Mouse (Mus musculus) kidney, embryonic 16.5 days (tissue): ENCODE measurements around the gene Pqlc2. TPM values are rescaled to one million over a fixed set of nuclear protein-coding genes. Genes with fewer than 3 reads are reported as not detected.

ENCODE experiments used
- ATAC-seq: fragments of 200-750 bp; cut with Nextera tagmentation; 2 replicates; pipeline ENCODE4 v1.8.0; 2017; ENCODE audit warnings: moderate TSS enrichment; ENCODE audit not compliant: low FRiP score, low TSS enrichment
- H3K27ac ChIP-seq: fragments of 300-500 bp; sonication (generic); 2 replicates; pipeline ENCODE4 v1.5.1; 2014; ENCODE audit warnings: low read length
- H3K27me3 ChIP-seq: fragments of 300-500 bp; sonication (generic); 2 replicates; pipeline ENCODE4 v1.6.1; 2014; ENCODE audit warnings: low read length, control low read depth, mixed read lengths; ENCODE audit not compliant: insufficient read depth
- H3K36me3 ChIP-seq: fragments of 300-500 bp; sonication (generic); 2 replicates; pipeline ENCODE4 v1.6.1; 2014; ENCODE audit warnings: low read length, control low read depth, mixed read lengths; ENCODE audit not compliant: insufficient read depth
- H3K4me1 ChIP-seq: fragments of 300-500 bp; sonication (generic); 2 replicates; pipeline ENCODE4 v1.6.1; 2014; ENCODE audit warnings: low read length, control low read depth, mixed read lengths; ENCODE audit not compliant: insufficient read depth
- H3K4me2 ChIP-seq: fragments of 300-500 bp; sonication (generic); replicated peaks from 2 replicates; pipeline ENCODE4 v1.6.1; 2014; ENCODE audit warnings: low read depth, low read length
- H3K4me3 ChIP-seq: fragments of 300-500 bp; sonication (generic); 2 replicates; pipeline ENCODE4 v1.5.1; 2014; ENCODE audit warnings: mild to moderate bottlenecking, low read length
- H3K9ac ChIP-seq: fragments of 300-500 bp; sonication (generic); replicated peaks from 2 replicates; pipeline ENCODE4 v1.6.1; 2014; ENCODE audit warnings: low read length
- H3K9me3 ChIP-seq: fragments of 300-500 bp; sonication (generic); 2 replicates; pipeline ENCODE4 v1.6.1; 2016; ENCODE audit warnings: low read length, control low read depth
- WGBS: fragments of 180-500 bp; shearing (Covaris S2); extraction: QIAGEN DNeasy Blood & Tissue Kit; methylation state at CpG from one replicate; pipeline ENCODE4 v1.1.7; 2014; 5-methylcytosine and 5-hydroxymethylcytosine counted together
- polyA plus RNA-seq: library from polyadenylated mRNA; unstranded; fragments of >200 nt; fragmentation: Nextera tagmentation; extraction: Ambion mirVana; gene quantifications from 2 replicates; pipeline ENCODE4 v1.2.1, GENCODE M21; 2015

Gene Pqlc2
- polyA plus RNA-seq, 1 experiment from 2014 or later, result 17.6 TPM

DNA sequence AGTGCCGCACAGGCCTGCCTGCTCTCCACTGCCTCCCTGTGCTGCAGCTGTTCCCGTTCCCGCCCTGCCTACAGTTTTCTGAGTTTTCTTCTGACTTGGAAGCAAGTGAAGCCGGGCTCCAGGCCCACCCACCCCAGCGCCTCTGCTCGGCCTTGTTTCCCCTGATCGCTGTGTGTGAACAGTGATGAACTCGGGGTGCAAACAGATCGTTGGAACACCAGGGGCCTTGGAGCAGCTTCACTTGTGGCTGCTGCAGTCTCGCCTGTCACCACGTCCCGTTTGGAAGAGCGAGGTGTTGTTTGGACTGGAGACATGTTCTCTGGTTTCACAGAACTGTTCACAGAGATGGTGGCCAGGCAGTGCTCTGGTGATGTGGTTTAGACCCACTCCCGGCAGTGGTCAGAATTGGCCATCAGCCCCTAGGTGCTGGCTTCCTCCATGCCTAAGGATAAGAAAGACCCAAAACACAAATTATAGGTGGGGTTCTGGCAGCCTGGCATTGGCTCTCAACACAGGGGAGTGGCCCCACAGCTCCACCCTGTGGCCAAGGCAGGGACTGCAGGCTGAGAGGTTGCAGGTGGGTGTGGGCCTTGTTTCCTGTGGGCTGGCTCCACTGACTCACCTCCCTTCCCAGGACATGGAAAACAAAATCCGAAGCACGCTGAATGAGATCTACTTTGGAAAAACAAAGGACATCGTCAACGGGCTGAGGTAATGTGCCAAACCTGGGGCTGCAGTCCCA lies 23.2 kb downstream of the Pqlc2 start:
- no peak overlapping the region for H3K4me3 ChIP-seq
- H3K27me3 ChIP-seq, result no peaks in the 10 kb centered on the region
- H3K4me2 ChIP-seq, result no peak overlapping the region
- no peak overlapping the region for H3K9ac ChIP-seq
- no peaks in the 10 kb centered on the region for H3K9me3 ChIP-seq
- no peak overlapping the region for H3K27ac ChIP-seq
- peaks cover 51% of the 10 kb centered on the region for H3K36me3 ChIP-seq
- peaks cover 26% of the 10 kb centered on the region for H3K4me1 ChIP-seq
- ATAC-seq, result no peak
- 66% methylated on average over 18 of the region's 18 CpGs for WGBS

GRCm38 (mm10) chr4:139286234-139286633 lies 24.3 kb downstream of the Pqlc2 start:
- H3K4me1 ChIP-seq, result peaks cover 36% of the 10 kb centered on the region
- no peaks in the 10 kb centered on the region for H3K27me3 ChIP-seq
- H3K9me3 ChIP-seq, result no peaks in the 10 kb centered on the region
- peaks cover 54% of the 10 kb centered on the region for H3K36me3 ChIP-seq
- H3K27ac ChIP-seq, result no peak overlapping the region
- WGBS, result 75% methylated on average over 5 of the region's 5 CpGs
- no peak overlapping the region for H3K4me2 ChIP-seq
- no peak overlapping the region for H3K4me3 ChIP-seq
- no peak for ATAC-seq
- 0 out of 2 replicates have a peak overlapping the region, but pooled peaks have one; percentile 9 for H3K9ac ChIP-seq

DNA sequence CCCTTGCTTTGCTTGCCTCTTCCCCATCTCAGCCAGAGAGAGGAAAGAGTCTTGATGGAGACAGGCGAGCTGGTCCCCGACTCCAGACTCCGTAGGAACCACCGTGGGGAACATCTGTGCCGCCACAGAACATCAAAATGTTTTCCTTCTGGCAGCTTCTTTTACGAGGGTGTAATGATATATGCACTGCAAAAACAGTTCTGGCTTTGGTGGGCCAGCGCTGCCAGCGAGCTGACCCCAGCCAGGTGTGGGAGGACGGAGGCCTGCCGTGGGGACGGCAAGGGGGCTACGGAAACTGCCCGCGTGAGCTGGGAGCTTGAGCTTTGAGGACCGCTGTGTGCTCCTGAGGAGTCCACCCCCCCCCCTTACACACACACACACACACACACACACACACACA lies 25.6 kb downstream of the Pqlc2 start:
- Histone ChIP-seq H3K9me3 (no peaks in the 10 kb centered on the region), H3K27me3 (no peaks in the 10 kb centered on the region), H3K4me3 (no peak overlapping the region), H3K4me1 (peaks cover 34% of the 10 kb centered on the region), H3K27ac (peak overlapping the region; percentile 8), H3K4me2 (no peak overlapping the region), H3K9ac (no peak overlapping the region), H3K36me3 (peaks cover 54% of the 10 kb centered on the region)
- WGBS, result 40% methylated on average over 15 of the region's 15 CpGs
- no peak for ATAC-seq

DNA sequence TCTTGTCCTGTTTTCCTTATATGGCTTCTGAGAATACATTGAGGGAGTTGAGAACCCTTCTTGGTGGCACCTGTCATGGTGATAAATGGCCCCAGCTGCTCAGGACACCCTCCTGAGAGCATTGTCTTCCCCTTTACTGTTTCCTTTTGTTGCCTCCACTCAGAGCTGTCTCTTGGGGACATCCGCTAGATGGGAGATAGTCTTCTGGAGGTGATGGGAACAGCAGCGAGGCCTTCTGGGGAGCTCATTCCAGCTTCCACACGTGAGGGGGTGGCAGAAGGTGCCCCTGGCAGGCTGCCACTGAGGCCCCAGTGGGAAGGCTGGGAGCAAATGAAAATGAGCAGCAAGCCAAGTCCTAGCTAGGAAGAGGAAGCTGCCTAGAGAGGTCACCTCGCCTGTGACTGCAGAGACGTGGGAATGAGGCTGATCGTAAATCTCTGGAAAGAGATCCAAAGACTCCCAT lies 27.5 kb downstream of the Pqlc2 start:
- 16% methylated on average over 6 of the region's 6 CpGs for WGBS
- Histone ChIP-seq H3K9me3 (no peaks in the 10 kb centered on the region), H3K4me2 (no peak overlapping the region), H3K9ac (no peak overlapping the region), H3K4me1 (peaks cover 34% of the 10 kb centered on the region), H3K36me3 (peaks cover 37% of the 10 kb centered on the region), H3K4me3 (no peak overlapping the region), H3K27me3 (no peaks in the 10 kb centered on the region), H3K27ac (peak overlapping the region; percentile 92)
- ATAC-seq, result peak; percentile 64

DNA sequence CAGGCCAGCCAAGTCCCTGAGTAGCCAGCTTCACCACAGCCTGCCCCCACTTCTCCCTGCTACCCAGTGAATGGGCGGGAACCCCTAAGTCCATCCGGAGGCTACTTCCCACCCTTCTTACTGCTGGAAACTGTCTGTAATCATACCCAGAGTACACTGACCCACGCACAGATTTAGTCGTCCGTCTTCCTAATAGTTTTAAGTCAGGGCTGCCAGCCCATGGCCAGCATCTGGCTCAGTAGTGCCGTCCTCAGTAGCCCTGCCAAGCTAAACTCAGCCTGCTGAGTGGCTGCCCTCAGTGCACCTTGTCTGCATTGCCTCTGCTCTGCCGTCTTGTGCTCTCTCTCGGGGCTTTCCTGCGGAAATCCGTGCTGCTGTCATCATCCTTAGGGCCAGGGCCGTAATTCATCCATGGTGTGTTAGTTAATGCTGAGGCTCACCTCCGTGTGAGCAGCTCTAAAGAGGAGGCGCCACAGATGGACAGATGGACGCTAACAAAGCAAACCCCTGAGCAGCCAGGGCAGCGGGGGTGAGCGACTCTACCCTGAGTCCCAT lies 28.6 kb downstream of the Pqlc2 start:
- H3K9me3 ChIP-seq, result no peaks in the 10 kb centered on the region
- no peak overlapping the region for H3K4me2 ChIP-seq
- ATAC-seq, result peak; percentile 8; the same call in 1 of the 2 replicates
- H3K27ac ChIP-seq, result peak overlapping the region; percentile 92
- H3K4me1 ChIP-seq, result peaks cover 34% of the 10 kb centered on the region
- WGBS, result 29% methylated on average over 16 of the region's 16 CpGs
- H3K4me3 ChIP-seq, result no peak overlapping the region
- H3K36me3 ChIP-seq, result peaks cover 26% of the 10 kb centered on the region
- H3K27me3 ChIP-seq, result no peaks in the 10 kb centered on the region
- H3K9ac ChIP-seq, result no peak overlapping the region; the same call in 1 of the 2 replicates

GRCm38 (mm10) chr4:139280530-139280929 lies 30.0 kb downstream of the Pqlc2 start:
- Histone ChIP-seq H3K4me3 (no peak overlapping the region), H3K27me3 (no peaks in the 10 kb centered on the region), H3K4me2 (no peak overlapping the region), H3K36me3 (peaks cover 24% of the 10 kb centered on the region), H3K9ac (no peak overlapping the region), H3K9me3 (no peaks in the 10 kb centered on the region), H3K27ac (no peak overlapping the region), H3K4me1 (peaks cover 34% of the 10 kb centered on the region)
- no peak for ATAC-seq
- WGBS, result 87% methylated on average over 12 of the region's 12 CpGs

DNA sequence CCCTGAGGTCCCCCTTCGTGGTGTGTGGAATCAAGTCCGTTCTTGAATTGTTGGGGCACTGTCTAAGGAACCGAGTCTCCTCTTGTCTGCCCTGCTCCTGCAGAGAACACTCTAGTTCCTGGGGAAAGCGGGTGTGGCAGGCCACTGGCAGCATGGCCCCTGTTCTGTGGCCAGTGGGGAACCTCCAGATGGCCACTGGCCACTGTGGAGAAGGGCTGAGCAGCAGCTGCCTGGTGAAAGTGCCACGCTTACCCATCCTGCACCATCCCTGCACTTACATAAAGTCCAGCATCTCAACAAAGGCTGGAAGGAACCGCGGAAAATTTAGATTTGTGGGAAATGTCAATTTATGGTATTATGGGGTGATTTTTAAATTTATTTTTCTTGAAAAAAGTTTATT lies 34.1 kb downstream of the Pqlc2 start:
- H3K27ac ChIP-seq, result no peak overlapping the region
- no peak overlapping the region for H3K9ac ChIP-seq
- no peak overlapping the region for H3K4me2 ChIP-seq
- no peaks in the 10 kb centered on the region for H3K9me3 ChIP-seq
- no peak overlapping the region for H3K4me3 ChIP-seq
- peaks cover 16% of the 10 kb centered on the region for H3K36me3 ChIP-seq
- WGBS, result 92% methylated on average over 7 of the region's 7 CpGs
- H3K27me3 ChIP-seq, result no peaks in the 10 kb centered on the region
- ATAC-seq, result no peak
- H3K4me1 ChIP-seq, result peaks cover 1% of the 10 kb centered on the region

DNA sequence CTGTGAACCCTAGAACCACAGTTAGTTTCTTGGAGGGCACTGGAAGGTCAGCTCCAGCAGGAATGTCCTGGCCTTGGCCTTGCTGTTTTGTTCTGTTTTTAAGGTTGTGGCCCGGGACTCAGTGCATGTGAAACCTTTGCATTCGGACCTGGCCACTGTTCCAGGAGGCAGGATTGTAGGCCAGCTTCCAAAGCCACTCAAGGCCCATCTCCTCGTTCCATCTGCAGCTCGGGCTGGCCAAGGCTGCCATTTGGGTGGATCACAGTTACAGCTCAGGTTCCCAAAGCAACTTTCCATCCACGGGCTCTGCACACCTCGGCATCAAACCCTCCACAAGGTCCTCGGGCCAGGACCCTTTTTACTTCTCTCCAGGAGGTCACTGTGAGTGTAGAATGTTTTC lies 35.9 kb downstream of the Pqlc2 start:
- ATAC-seq, result no peak
- H3K4me2 ChIP-seq, result no peak overlapping the region

DNA sequence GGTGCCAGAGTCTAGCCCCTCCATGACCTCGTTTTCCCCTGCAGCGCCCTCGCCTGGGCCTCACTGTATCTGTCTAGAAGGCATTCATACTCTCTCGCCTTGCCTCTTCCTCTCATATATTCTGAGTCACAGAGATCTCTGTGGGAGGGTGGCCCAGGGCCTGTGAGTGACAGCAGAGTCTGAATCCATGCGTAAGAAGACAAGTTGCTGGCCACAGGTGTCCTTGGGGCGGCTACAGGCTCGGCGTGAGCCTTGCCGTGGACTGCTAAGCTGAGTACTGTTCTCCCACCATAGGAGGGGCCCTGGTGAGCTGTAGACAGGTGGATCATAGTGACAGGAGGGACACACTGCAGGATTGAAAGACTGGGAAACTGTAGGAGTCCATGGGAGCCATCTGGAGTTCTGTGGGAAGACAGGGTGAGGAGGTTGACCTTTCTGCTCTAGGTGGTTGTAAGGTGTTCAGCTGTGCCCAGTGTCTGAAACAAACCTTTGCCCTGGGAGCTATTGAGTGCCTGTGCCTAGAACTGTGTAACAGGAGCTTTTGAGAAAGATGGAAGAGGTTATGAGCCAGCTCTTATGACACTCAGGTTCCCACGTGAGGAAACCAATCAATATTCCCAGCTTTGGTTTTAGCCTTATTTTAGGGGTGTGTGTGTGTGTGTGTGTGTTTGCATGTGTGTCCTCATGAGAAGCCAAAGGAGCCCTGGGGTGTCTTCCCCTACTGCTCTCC lies 37.4 kb downstream of the Pqlc2 start:
- no peak overlapping the region for H3K9ac ChIP-seq
- no peak overlapping the region for H3K27ac ChIP-seq
- H3K36me3 ChIP-seq, result peaks cover 5% of the 10 kb centered on the region; the same call in 1 of the 2 replicates
- WGBS, result 70% methylated on average over 10 of the region's 10 CpGs
- ATAC-seq, result no peak
- H3K4me3 ChIP-seq, result no peak overlapping the region
- no peaks in the 10 kb centered on the region for H3K9me3 ChIP-seq
- H3K4me1 ChIP-seq, result no peaks in the 10 kb centered on the region
- no peaks in the 10 kb centered on the region for H3K27me3 ChIP-seq
- no peak overlapping the region for H3K4me2 ChIP-seq

More for the DNA sequence above, 35.9 kb downstream of the Pqlc2 start:
- no peaks in the 10 kb centered on the region for H3K27me3 ChIP-seq
- H3K36me3 ChIP-seq, result no peaks in the 10 kb centered on the region; the same call in 1 of the 2 replicates
- H3K4me1 ChIP-seq, result no peaks in the 10 kb centered on the region
- H3K4me3 ChIP-seq, result no peak overlapping the region
- 86% methylated on average over 7 of the region's 7 CpGs for WGBS
- no peaks in the 10 kb centered on the region for H3K9me3 ChIP-seq
- H3K27ac ChIP-seq, result no peak overlapping the region
- no peak overlapping the region for H3K9ac ChIP-seq
